Mouse (Mus musculus) hindbrain, embryonic 16.5 days (tissue): ENCODE measurements around the gene Psenen. TPM values are rescaled to one million over a fixed set of nuclear protein-coding genes. Genes with fewer than 3 reads are reported as not detected.

Experiments
- ATAC-seq: fragments of 200-750 bp; cut with Nextera tagmentation; 2 replicates; pipeline ENCODE4 v1.8.0; 2017; ENCODE audit warnings: moderate TSS enrichment, moderate library complexity
- H3K27ac ChIP-seq: fragments of 300-500 bp; sonication (generic); 2 replicates; pipeline ENCODE4 v1.5.1; 2014; ENCODE audit warnings: low read depth, mild to moderate bottlenecking, control low read depth, low read length, moderate library complexity
- H3K27me3 ChIP-seq: fragments of 300-500 bp; sonication (generic); replicated peaks from 2 replicates; pipeline ENCODE4 v1.6.1; 2014; ENCODE audit warnings: low read length; ENCODE audit not compliant: control insufficient read depth, insufficient read depth
- H3K36me3 ChIP-seq: fragments of 300-500 bp; sonication (generic); 2 replicates; pipeline ENCODE4 v1.6.1; 2014; ENCODE audit warnings: mild to moderate bottlenecking, low read length, moderate library complexity, mixed read lengths; ENCODE audit not compliant: control insufficient read depth, insufficient read depth
- H3K4me1 ChIP-seq: fragments of 300-500 bp; sonication (generic); 2 replicates; pipeline ENCODE4 v1.6.1; 2014; ENCODE audit warnings: low read depth, low read length; ENCODE audit not compliant: control insufficient read depth, insufficient read depth
- H3K4me2 ChIP-seq: fragments of 300-500 bp; sonication (generic); 2 replicates; pipeline ENCODE4 v1.6.1; 2014; ENCODE audit warnings: mild to moderate bottlenecking, low read length, control low read depth, moderate library complexity
- H3K4me3 ChIP-seq: fragments of 300-500 bp; sonication (generic); 2 replicates; pipeline ENCODE4 v1.5.1; 2014; ENCODE audit warnings: mild to moderate bottlenecking, low read length, control low read depth, moderate library complexity
- H3K9ac ChIP-seq: fragments of 300-500 bp; sonication (generic); 2 replicates; pipeline ENCODE4 v1.6.1; 2014; ENCODE audit warnings: low read depth, mild to moderate bottlenecking, control low read depth, low read length, moderate library complexity
- H3K9me3 ChIP-seq: fragments of 300-500 bp; sonication (generic); 2 replicates; pipeline ENCODE4 v1.6.1; 2014; ENCODE audit warnings: mild to moderate bottlenecking, low read length, moderate library complexity; ENCODE audit not compliant: control insufficient read depth
- WGBS: fragments of 180-500 bp; shearing (Covaris S2); extraction: QIAGEN DNeasy Blood & Tissue Kit; methylation state at CpG from one replicate; pipeline ENCODE4 v1.1.7; 2014; 5-methylcytosine and 5-hydroxymethylcytosine counted together
- polyA plus RNA-seq: library from polyadenylated mRNA; unstranded; fragments of >200 nt; fragmentation: Nextera tagmentation; extraction: Ambion mirVana; gene quantifications from 2 replicates; pipeline ENCODE4 v1.2.1, GENCODE M21; 2015

Psenen gene
- polyA plus RNA-seq = 121 and 132 TPM in 2 replicates

DNA sequence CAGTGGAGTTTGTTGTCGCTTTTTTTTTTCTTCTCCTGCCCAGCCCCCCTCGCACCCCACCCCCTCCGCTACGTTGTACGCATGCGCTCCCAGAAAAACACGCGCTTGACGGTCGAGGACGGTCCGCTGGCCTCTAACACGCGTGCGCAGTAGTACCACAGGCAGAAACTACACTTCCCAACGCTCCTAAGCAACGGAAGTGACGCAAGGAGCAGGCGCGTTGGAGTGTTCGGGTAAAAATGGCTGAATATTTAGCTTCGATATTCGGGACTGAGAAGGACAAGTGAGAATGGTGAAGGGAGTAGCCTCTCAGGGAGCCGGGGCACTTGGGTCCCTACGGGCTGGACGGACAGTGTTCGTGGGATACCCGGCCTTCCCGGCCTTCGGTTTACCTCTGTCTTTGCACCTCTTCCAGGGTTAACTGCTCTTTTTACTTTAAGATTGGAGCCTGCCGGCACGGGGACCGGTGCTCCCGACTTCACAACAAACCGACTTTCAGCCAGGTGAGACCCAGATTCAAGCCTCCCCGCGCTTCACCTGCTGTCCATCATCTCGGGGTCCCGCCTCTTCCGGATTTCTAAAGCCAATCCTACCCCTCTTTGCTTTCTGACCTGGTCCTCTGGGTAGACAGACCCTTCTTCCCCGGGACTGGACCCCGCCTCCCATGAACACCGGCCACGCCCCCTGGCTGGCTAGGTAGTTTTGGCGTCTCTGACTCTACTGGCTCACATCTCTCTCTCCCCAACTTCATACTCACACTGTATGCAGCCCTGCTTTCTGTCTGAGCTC lies at the start of gene Psenen, which contains the start of the genes U2af1l4 and Gm49396:
TSS of gene Psenen (minus strand) at position 511 of the 789 bp plus-strand sequence.
TSS of gene U2af1l4 (plus strand) at position 185 of the 789 bp plus-strand sequence.
TSS of gene Gm49396 (plus strand) at position 228 of the 789 bp plus-strand sequence.
- Histone ChIP-seq H3K4me1 (peaks cover 22% of the 10 kb centered on the region), H3K4me3 (peak within 1 kb of the TSS; percentile 82), H3K9ac (peak within 1 kb of the TSS; percentile 83), H3K9me3 (no peaks in the 10 kb centered on the region), H3K4me2 (peak within 1 kb of the TSS; percentile 89), H3K27ac (peak within 1 kb of the TSS; percentile 93), H3K36me3 (peaks cover 13% of the 10 kb centered on the region), H3K27me3 (no peaks in the 10 kb centered on the region)
- WGBS = under 1% methylated on average over 45 of the region's 45 CpGs
- peak; percentile 84 for ATAC-seq

DNA sequence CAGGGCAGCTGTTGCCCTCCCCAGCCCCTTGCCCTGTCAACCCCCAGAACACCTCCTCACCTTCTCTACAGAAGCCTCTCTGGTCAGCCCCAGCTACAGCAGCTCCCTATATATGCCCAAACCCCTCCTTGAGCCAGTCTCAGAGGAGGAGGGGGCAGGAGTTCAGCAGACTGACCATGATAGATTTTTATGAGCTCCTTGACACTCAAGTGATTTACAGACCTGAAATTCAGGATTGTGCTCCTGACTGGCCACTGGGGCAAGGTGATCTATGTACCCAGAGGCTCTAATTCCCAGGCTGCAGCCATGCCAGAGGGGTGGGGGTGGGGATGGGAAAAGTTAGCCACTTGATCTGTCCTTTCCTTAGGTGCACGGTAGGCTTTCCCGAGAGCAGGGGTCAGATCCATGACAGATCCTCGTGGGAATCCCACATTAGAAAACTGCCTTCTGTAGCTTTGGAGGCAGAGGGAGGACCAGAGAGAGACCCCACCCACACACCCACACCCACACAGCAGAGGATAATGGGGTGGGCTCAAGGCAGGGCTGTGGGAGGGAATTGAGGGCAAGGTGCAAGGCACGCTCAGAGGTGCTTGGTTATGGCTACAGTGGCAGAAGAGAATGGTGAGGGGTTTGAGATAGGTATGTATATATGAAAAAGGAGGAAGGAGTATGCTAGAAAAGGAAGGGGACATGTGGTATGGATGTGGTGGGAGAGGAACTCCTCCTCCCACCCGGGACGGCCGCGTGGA lies 49.4 kb upstream of the Psenen start, which contains the start of gene Upk1a:
TSS of gene Upk1a (minus strand) at position 194 of the 749 bp plus-strand sequence.
- 82% methylated on average over 8 of the region's 8 CpGs for WGBS
- ATAC-seq = 0 out of 2 replicates have a peak, but pooled peaks have one; percentile 21

DNA sequence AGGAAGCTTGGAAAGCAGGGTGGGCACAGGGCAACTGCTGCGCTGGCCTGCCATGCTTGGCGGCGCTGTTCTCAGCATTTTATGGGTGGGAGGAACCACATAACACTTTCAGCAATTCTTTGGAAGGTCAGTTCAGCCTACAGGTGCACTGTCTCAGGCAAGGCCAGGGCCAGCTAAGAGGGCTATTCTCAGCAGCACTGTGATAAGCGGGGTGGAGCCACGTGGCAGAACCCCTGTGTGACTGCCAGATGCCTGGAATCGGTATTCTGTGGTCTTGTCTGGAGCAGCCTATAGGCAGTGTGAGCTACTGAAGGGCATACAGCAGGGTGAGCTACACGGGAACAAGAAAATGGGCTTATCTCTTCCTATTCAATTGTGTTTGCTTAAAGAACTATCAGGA lies 46.6 kb upstream of the Psenen start:
- H3K4me2 ChIP-seq = no peak overlapping the region
- H3K27ac ChIP-seq = no peak overlapping the region
- peaks cover 1% of the 10 kb centered on the region; the same call in 1 of the 2 replicates for H3K36me3 ChIP-seq
- H3K4me3 ChIP-seq = no peak overlapping the region
- H3K27me3 ChIP-seq = no peaks in the 10 kb centered on the region
- H3K4me1 ChIP-seq = no peaks in the 10 kb centered on the region
- ATAC-seq = no peak
- 74% methylated on average over 7 of the region's 7 CpGs for WGBS
- no peaks in the 10 kb centered on the region for H3K9me3 ChIP-seq
- H3K9ac ChIP-seq = no peak overlapping the region

More for the DNA sequence above, 49.4 kb upstream of the Psenen start, which contains the start of gene Upk1a:
- Histone ChIP-seq H3K9me3 (no peaks in the 10 kb centered on the region), H3K4me3 (no peak within 1 kb of the TSS), H3K27ac (no peak within 1 kb of the TSS), H3K4me1 (no peaks in the 10 kb centered on the region), H3K27me3 (no peaks in the 10 kb centered on the region), H3K9ac (no peak within 1 kb of the TSS), H3K4me2 (no peak within 1 kb of the TSS), H3K36me3 (peaks cover 23% of the 10 kb centered on the region)

DNA sequence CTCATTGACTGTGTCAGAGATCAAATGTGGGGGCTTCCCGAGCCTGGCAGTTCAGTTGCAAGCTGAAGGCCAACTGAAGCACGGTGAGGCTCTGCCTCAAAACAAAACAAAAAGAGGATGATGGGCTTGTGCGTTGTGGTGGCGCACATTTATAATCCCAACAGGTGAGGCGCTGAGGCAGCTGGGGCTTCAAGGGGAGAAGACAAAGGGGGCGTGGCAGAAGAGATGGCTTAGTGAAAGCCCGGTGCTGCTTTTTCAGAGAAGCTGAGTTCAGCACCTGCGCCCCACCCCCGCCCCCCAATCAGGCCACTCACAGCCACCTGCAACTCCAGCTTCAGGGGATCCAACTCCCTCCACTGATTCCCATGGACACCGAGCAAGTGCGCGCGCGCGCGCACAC lies 45.0 kb upstream of the Psenen start:
- no peak for ATAC-seq
- H3K36me3 ChIP-seq = no peaks in the 10 kb centered on the region
- no peaks in the 10 kb centered on the region for H3K9me3 ChIP-seq
- H3K27me3 ChIP-seq = no peaks in the 10 kb centered on the region
- no peak overlapping the region for H3K27ac ChIP-seq
- no peak overlapping the region for H3K4me3 ChIP-seq
- H3K4me2 ChIP-seq = no peak overlapping the region
- H3K4me1 ChIP-seq = no peaks in the 10 kb centered on the region
- H3K9ac ChIP-seq = no peak overlapping the region
- WGBS = 50% methylated on average over 16 of the region's 16 CpGs

DNA sequence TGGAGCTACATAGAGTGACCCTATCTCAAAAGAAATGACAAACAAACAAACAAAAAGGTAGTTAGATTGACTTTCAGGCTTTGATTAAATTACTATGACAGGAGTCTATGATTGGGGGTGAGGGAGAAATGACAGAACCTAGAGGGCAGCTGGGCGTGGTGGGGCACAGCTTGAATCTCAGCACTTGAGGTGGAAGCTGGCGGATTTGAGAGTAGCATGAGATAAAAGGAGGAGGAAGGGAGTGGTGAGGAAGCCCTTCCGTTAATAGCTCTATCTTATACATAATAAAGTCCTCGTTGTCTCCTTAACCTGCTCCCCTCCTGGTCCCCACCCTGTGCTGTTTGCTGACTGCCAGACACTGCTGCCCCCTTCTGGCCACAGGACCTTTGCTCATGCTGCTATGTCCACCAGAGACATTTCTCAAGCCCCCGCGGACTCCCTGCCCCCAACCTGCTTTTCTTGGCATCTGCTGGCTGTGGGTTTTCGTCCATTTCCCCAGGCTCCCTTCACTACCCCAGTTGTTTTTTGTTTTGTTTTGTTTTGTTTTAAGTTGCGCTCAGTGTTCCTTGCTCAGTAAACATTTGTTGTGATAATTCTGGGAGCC lies 44.4 kb upstream of the Psenen start:
- Histone ChIP-seq H3K4me3 (no peak overlapping the region), H3K9ac (no peak overlapping the region), H3K36me3 (no peaks in the 10 kb centered on the region), H3K4me2 (no peak overlapping the region), H3K27me3 (no peaks in the 10 kb centered on the region), H3K27ac (no peak overlapping the region), H3K9me3 (no peaks in the 10 kb centered on the region), H3K4me1 (no peaks in the 10 kb centered on the region)
- WGBS = 34% methylated on average over 8 of the region's 8 CpGs
- ATAC-seq = no peak

DNA sequence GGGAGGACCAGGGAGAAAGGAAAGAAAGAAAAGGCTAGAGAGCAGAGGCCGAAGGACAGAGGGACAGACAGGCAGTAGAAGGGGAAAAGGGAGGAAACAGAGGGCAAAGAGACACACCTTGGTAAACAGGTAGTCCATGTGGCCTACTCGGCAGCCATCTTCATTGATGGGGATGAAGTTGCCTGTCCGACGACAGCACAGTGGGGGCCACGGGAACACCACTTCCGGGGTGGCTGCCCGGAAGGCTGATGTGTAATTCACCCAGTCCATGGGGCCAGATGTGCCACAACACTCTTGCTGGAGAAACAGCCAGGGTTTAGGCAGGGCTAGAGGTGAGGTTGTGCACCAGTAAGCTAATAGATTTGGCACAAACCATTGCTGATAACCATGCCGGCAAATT lies 41.5 kb upstream of the Psenen start:
- Histone ChIP-seq H3K27ac (no peak overlapping the region), H3K27me3 (no peaks in the 10 kb centered on the region), H3K4me1 (peaks cover 6% of the 10 kb centered on the region), H3K4me3 (no peak overlapping the region), H3K4me2 (no peak overlapping the region), H3K36me3 (no peaks in the 10 kb centered on the region), H3K9me3 (no peaks in the 10 kb centered on the region), H3K9ac (no peak overlapping the region)
- WGBS = 89% methylated on average over 8 of the region's 8 CpGs
- no peak for ATAC-seq

DNA sequence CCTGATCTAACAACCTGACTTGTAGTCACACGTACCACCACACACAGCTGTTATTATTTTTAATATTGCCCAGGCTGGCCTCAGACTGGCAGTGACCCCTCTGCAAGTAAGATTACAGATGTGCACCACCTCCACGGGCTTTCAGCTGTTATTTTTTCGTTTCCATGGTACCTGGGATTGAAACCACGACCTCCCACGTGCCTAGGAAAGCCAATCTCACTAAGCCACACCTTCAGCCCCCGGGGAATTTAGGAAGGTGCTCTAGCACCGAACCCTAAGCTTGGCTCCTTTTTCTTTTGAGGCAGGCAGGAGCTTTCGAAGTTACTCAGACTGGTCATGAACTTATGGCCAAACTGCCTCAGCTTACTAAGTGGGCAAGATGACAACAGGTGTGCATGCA lies 41.0 kb upstream of the Psenen start:
- H3K4me2 ChIP-seq = no peak overlapping the region
- 64% methylated on average over 8 of the region's 8 CpGs for WGBS
- ATAC-seq = no peak
- no peaks in the 10 kb centered on the region for H3K36me3 ChIP-seq
- no peak overlapping the region for H3K9ac ChIP-seq
- H3K27ac ChIP-seq = no peak overlapping the region
- no peaks in the 10 kb centered on the region for H3K9me3 ChIP-seq
- no peak overlapping the region for H3K4me3 ChIP-seq
- no peaks in the 10 kb centered on the region for H3K27me3 ChIP-seq
- H3K4me1 ChIP-seq = peaks cover 11% of the 10 kb centered on the region

DNA sequence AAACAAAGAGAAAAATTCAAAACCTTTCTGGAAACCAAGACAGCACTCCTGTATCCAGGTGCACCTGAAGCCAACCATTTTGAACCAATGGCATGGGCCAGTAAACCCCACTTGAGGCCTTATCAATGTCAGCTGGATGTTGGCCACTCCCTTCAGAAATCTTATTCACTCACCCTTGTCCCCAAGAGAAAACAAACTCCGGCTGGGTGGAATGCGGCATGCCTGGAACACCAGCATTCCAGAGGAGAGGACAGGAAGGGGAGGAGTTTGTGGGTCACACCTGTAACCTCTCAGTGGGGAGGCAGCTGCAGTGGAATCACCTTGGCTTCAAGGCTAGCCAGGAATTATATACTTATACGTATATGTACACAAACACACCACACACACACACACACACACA lies 39.2 kb upstream of the Psenen start:
- no peak overlapping the region for H3K27ac ChIP-seq
- peaks cover 11% of the 10 kb centered on the region for H3K4me1 ChIP-seq
- H3K36me3 ChIP-seq = no peaks in the 10 kb centered on the region
- no peak for ATAC-seq
- H3K9me3 ChIP-seq = no peaks in the 10 kb centered on the region
- WGBS = 67% methylated on average over 3 of the region's 3 CpGs
- no peak overlapping the region for H3K4me3 ChIP-seq
- H3K4me2 ChIP-seq = no peak overlapping the region
- no peaks in the 10 kb centered on the region for H3K27me3 ChIP-seq
- no peak overlapping the region for H3K9ac ChIP-seq
